Mouse (Mus musculus) embryonic facial prominence, embryonic 12.5 days (tissue): ENCODE data around the gene Ugt1a6b. TPM values are rescaled to one million over a fixed set of nuclear protein-coding genes. Genes with fewer than 3 reads are reported as not detected.
"Not testable (repeated sequence)": the region's sequence is repeated elsewhere in the genome, so short reads cannot be mapped to it uniquely, and the experiment has no call there.

Source experiments
- ATAC-seq: fragments of 200-750 bp; cut with Nextera tagmentation; 2 replicates; pipeline ENCODE4 v1.8.0; 2017; ENCODE audit not compliant: insufficient number of reproducible peaks, insufficient read depth, low FRiP score, low TSS enrichment
- H3K27ac ChIP-seq: fragments of 300-500 bp; sonication (generic); 2 replicates; pipeline ENCODE4 v1.5.1; 2016; ENCODE audit warnings: mild to moderate bottlenecking
- H3K27me3 ChIP-seq: fragments of 300-500 bp; sonication (generic); 2 replicates; pipeline ENCODE4 v1.6.1; 2016; ENCODE audit warnings: mild to moderate bottlenecking, moderate library complexity
- H3K36me3 ChIP-seq: fragments of 300-500 bp; sonication (generic); 2 replicates; pipeline ENCODE4 v1.6.1; 2016; ENCODE audit warnings: mild to moderate bottlenecking
- H3K4me1 ChIP-seq: fragments of 300-500 bp; sonication (generic); 2 replicates; pipeline ENCODE4 v1.6.1; 2016
- H3K4me2 ChIP-seq: fragments of 300-500 bp; sonication (generic); replicated peaks from 2 replicates; pipeline ENCODE4 v1.6.1; 2016; ENCODE audit warnings: mild to moderate bottlenecking, moderate library complexity
- H3K4me3 ChIP-seq: fragments of 300-500 bp; sonication (generic); 2 replicates; pipeline ENCODE4 v1.5.1; 2016; ENCODE audit warnings: mild to moderate bottlenecking
- H3K9ac ChIP-seq: fragments of 300-500 bp; sonication (generic); 2 replicates; pipeline ENCODE4 v1.6.1; 2016; ENCODE audit warnings: mild to moderate bottlenecking, moderate library complexity
- H3K9me3 ChIP-seq: fragments of 300-500 bp; sonication (generic); 2 replicates; pipeline ENCODE4 v1.6.1; 2016; ENCODE audit warnings: mild to moderate bottlenecking, moderate library complexity
- WGBS: fragments of 180-500 bp; shearing (Covaris S2); methylation state at CpG from one replicate; pipeline ENCODE4 v1.1.7; 2016; 5-methylcytosine and 5-hydroxymethylcytosine counted together
- polyA plus RNA-seq: library from polyadenylated mRNA; unstranded; fragments of >200 nt; fragmentation: Nextera tagmentation; extraction: Ambion mirVana; gene quantifications from 2 replicates; pipeline ENCODE4 v1.2.1, GENCODE M21; 2016

The Ugt1a6b gene
- not detected in 2 replicates for polyA plus RNA-seq

DNA sequence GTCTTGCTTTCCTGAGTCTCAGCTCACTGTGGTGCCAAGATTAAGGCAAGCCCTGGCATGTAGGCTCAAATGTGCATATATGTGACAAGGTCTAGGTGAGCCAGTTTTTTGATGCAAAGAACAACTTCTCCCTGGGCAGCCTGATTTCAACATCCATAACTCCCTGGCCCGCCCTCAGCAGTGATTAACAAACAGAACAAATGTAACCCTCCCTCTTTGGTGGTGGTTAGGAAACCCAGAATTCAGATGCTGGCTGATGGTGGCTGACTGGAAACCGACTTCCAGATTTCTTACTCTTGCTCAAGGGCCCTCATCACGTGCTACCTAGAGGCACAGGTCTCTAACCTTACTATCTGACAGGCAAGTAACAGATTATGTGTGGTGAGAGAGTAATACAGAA lies at the start of gene Ugt1a6b:
Ugt1a6b (plus strand) TSS at position 234 of the 400 bp plus-strand sequence.
- not testable (repeated sequence) for H3K27me3 ChIP-seq, H3K4me3 ChIP-seq, H3K4me1 ChIP-seq, H3K9me3 ChIP-seq, H3K36me3 ChIP-seq, ATAC-seq, H3K4me2 ChIP-seq, H3K9ac ChIP-seq, H3K27ac ChIP-seq
- WGBS = 70% methylated on average over 3 of the region's 3 CpGs

DNA sequence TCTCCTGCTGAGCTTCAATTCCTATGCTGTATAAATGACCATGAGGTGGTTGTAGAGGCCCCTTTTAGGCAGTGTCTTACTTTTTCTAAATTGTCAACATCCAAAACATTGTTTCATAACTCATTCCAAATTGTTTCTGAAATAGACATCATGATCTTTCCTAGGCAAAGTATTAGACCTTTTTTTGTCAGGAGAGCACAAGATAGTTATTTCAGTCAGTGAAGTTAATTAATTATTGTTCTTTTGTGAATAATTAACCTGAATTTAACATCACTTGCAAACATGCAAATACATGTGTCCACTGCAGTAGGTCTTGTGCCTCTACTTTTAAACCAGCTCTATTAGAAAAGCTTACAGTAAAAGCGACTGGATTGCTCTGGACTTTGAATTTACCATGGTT lies 48.0 kb upstream of the Ugt1a6b start, which contains the start of gene Ugt1a10:
Ugt1a10 (plus strand) TSS at position 301 of the 400 bp plus-strand sequence.
- Histone ChIP-seq H3K27ac (no peak within 1 kb of the TSS), H3K4me2 (no peak within 1 kb of the TSS), H3K27me3 (no peaks in the 10 kb centered on the region), H3K9me3 (no peaks in the 10 kb centered on the region), H3K4me1 (no peaks in the 10 kb centered on the region), H3K36me3 (no peaks in the 10 kb centered on the region), H3K4me3 (no peak within 1 kb of the TSS), H3K9ac (no peak within 1 kb of the TSS)
- no peak for ATAC-seq
- 62% methylated on average over 1 of the region's 1 CpGs for WGBS

DNA sequence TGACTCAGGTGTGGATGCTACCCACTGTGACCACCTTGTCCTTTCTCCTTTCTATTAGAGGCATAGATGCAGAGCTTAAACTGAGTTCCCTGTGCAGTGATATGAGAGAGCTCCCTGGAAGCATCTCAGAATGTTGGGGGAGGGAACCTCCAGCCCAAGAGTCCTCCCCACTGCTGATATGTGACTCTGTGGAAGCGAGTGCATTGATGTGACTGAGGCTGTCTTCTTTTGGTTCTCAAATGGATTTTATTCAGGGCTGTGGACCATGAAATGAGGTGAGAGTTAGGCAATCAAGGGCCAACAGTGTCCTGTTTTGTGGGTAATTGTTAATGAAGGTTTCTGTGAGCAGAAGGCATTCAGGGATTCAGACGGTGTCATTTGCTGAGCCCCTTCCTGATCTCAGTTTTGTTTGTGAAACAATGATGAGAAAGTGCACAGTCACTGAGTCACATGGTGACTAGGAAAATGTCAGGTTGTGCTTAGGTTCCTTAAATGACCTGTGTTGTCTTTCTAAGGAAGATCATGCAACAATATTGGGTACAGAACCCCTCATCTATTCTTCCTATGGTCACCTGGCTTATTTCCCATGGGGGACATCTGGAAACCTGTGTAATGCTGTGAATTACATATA lies 36.5 kb upstream of the Ugt1a6b start:
- H3K4me1 ChIP-seq, H3K4me2 ChIP-seq, H3K9me3 ChIP-seq, H3K27me3 ChIP-seq, H3K36me3 ChIP-seq, H3K27ac ChIP-seq, H3K9ac ChIP-seq, H3K4me3 ChIP-seq, ATAC-seq: not testable (repeated sequence)
- WGBS = 63% methylated on average over 1 of the region's 2 CpGs

DNA sequence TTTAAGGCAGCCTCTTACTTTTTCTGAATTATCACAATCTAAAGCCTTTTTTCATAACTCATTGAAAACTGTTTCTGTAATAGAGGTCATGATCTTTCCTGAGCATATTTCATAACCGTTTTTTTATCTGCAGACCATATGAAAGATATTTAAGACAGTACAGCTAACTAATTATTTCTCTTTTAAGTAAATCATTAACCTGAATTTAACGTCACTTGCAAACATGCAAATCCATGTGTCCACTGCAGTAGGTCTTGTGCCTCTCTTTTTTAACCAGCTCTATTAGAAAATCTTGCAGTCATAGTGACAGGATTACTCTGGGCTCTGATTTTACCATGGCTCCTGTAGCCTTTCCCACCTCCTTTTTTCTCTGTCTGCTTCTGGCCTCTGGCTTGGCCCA lies 32.6 kb upstream of the Ugt1a6b start, which contains the start of gene Ugt1a9:
Ugt1a9 (plus strand) TSS at position 306 of the 400 bp plus-strand sequence.
- Histone ChIP-seq H3K4me3 (no peak within 1 kb of the TSS), H3K9me3 (no peaks in the 10 kb centered on the region), H3K4me1 (no peaks in the 10 kb centered on the region), H3K36me3 (no peaks in the 10 kb centered on the region), H3K9ac (no peak within 1 kb of the TSS), H3K4me2 (no peak within 1 kb of the TSS), H3K27ac (no peak within 1 kb of the TSS), H3K27me3 (no peaks in the 10 kb centered on the region)
- no peak for ATAC-seq
- 68% methylated on average over 2 of the region's 2 CpGs for WGBS

DNA sequence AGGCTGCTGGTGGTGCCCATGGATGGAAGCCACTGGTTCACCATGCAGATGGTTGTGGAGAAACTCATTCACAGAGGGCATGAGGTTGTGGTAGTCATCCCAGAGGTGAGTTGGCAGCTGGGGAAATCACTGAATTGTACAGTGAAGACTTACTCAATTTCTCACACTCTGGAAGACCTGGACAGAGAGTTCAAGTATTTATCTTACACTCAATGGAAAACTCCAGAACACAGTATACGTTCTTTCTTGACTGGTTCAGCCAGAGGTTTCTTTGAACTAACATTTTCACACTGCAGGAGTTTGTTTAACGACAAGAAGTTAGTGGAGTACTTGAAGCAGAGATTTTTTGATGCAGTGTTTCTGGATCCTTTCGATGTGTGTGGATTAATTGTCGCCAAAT lies 32.1 kb upstream of the Ugt1a6b start:
- no peak for ATAC-seq
- Histone ChIP-seq H3K4me1 (no peaks in the 10 kb centered on the region), H3K27ac (no peak overlapping the region), H3K9ac (no peak overlapping the region), H3K4me2 (no peak overlapping the region), H3K4me3 (no peak overlapping the region), H3K27me3 (no peaks in the 10 kb centered on the region), H3K9me3 (no peaks in the 10 kb centered on the region), H3K36me3 (no peaks in the 10 kb centered on the region)
- WGBS = 89% methylated on average over 4 of the region's 4 CpGs

DNA sequence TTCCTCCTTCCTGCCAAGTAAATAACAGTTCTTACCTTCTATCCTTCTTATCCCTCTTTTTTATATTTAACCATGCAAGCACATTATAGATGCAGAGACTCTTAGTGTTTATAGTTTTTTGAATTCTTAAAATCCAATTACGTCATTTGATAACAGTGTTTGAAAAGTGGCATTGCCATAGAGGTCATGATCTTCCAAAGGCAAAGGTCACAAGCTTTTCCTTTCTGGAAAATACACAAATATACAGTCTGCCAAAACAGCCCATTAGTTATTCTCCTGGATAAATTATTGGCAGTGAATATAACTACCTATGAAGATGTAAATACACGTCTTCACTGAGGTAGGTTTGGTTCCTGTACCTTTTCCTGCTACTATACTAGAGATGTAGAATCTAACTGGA lies 28.6 kb upstream of the Ugt1a6b start:
- Histone ChIP-seq H3K4me3 (no peak overlapping the region), H3K27me3 (no peaks in the 10 kb centered on the region), H3K36me3 (no peaks in the 10 kb centered on the region), H3K4me2 (no peak overlapping the region), H3K27ac (no peak overlapping the region), H3K4me1 (no peaks in the 10 kb centered on the region), H3K9me3 (no peaks in the 10 kb centered on the region), H3K9ac (no peak overlapping the region)
- ATAC-seq = no peak
- WGBS = 85% methylated on average over 2 of the region's 2 CpGs

DNA sequence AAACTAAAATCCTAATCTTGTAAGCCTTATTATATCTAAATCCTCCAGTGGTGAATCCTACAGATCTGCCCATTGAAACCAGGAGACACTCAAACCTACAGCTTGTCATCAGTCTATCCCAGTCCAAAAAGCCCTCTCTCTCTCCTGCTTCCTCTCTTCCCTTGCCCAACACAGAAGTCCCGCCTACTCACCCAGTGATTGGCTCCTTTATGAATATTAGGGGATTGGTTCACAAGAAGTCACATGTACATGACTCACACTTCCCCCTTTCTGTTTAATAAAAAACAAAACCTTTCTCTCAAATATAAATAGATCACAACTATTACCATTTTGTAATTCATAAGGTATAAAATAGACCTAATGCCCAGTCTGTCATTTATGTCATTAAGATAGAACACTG lies 25.9 kb upstream of the Ugt1a6b start:
- no peak for ATAC-seq
- Histone ChIP-seq H3K27ac (no peak overlapping the region), H3K4me2 (no peak overlapping the region), H3K9me3 (no peaks in the 10 kb centered on the region), H3K4me3 (no peak overlapping the region), H3K36me3 (no peaks in the 10 kb centered on the region), H3K9ac (no peak overlapping the region), H3K4me1 (no peaks in the 10 kb centered on the region), H3K27me3 (no peaks in the 10 kb centered on the region)
- WGBS = 89% methylated on average over 1 of the region's 1 CpGs

DNA sequence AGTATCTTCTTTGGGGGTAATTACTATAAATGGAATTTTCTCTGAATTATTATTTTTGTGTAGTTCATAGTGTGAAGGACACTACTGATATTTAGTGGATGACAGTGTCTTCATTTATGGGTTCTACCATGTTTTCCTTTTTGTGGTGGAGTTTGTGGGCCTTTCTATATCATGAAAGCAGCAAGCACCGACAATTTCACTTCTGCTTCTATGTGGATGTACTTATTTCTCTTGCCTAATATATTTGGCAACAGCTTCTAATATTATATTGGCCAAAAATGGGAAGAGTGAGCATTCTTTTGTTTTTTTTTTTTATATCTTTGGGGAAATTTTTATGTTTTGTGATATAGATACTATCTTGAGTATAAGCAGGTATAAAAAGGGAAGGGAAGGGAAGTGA lies 21.4 kb upstream of the Ugt1a6b start:
- Histone ChIP-seq H3K4me3 (no peak overlapping the region), H3K27me3 (no peaks in the 10 kb centered on the region), H3K9ac (no peak overlapping the region), H3K36me3 (no peaks in the 10 kb centered on the region), H3K27ac (no peak overlapping the region), H3K4me2 (no peak overlapping the region), H3K9me3 (no peaks in the 10 kb centered on the region), H3K4me1 (no peaks in the 10 kb centered on the region)
- WGBS = 86% methylated on average over 1 of the region's 1 CpGs
- no peak for ATAC-seq

DNA sequence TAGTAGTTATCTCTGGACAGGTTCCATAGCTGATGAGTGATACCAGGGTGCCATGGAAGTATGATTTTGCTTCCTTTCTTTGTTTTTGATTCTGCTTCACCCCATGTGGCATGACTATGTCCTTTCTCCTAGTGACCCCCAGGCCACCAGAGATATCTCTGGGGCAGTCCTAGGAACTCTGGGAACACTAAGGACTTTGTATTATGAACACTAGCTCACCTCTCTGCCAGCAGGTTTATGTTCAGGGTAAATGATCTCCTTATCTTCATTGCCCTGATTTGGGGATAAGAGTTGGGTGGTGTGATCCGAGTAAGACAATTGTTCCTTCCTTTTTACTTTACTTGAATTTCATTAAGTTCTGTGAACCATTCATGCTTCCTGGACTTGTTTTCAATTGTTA lies 16.9 kb upstream of the Ugt1a6b start:
- ATAC-seq = no peak
- Histone ChIP-seq H3K4me3 (no peak overlapping the region), H3K4me2 (no peak overlapping the region), H3K36me3 (no peaks in the 10 kb centered on the region), H3K27me3 (no peaks in the 10 kb centered on the region), H3K4me1 (no peaks in the 10 kb centered on the region), H3K9me3 (no peaks in the 10 kb centered on the region), H3K9ac (no peak overlapping the region), H3K27ac (no peak overlapping the region)
- WGBS = 68% methylated on average over 1 of the region's 1 CpGs

DNA sequence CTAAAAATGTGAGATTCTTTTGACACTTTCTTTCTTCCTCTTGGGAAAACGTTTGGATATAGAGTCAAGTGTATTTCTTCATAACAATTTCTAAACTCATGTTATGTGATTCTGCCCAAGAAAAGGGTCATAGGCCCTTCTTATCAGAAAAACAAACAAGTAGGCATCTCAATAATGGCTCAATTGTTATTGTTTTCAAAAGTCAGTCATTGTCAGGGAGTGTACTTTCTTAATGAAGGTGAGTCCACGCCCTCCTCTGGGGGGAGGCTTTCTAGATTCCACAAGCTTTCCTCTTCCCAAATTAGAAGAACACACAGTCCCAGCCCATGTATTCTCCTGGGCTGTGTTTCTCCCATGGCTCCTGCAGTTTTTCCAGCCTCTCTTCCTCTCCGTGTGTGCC lies 15.5 kb upstream of the Ugt1a6b start, which contains the start of gene Ugt1a8:
Ugt1a8 (plus strand) TSS at position 301 of the 400 bp plus-strand sequence.
- H3K9me3 ChIP-seq = no peaks in the 10 kb centered on the region
- no peak within 1 kb of the TSS for H3K4me2 ChIP-seq
- 71% methylated on average over 3 of the region's 3 CpGs for WGBS
- no peak within 1 kb of the TSS for H3K4me3 ChIP-seq
- H3K27me3 ChIP-seq = no peaks in the 10 kb centered on the region
- no peaks in the 10 kb centered on the region for H3K36me3 ChIP-seq
- H3K4me1 ChIP-seq = no peaks in the 10 kb centered on the region
- no peak within 1 kb of the TSS for H3K9ac ChIP-seq
- no peak within 1 kb of the TSS for H3K27ac ChIP-seq
- ATAC-seq = no peak

DNA sequence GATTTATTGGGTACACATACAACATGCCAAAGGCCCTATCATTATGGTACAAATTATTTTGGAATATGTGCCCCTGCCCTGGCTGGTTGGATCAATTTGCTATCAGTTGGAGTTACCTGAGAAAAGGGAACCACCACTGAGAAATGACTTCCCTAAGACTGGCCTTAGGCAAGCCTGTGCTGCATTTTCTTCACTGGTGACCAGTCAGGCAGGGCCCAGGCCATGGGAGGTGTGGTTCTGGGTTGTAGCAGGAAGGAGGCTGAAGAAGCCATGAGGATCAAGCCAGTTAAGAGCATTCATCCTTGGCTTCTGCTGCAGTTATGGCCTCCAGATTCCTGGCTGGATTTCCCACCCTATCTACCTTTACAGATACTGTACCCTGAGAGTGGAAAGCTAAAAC lies 10.7 kb upstream of the Ugt1a6b start:
- Histone ChIP-seq H3K9me3 (no peaks in the 10 kb centered on the region), H3K4me1 (no peaks in the 10 kb centered on the region), H3K4me2 (no peak overlapping the region), H3K4me3 (no peak overlapping the region), H3K27me3 (no peaks in the 10 kb centered on the region), H3K9ac (no peak overlapping the region), H3K27ac (no peak overlapping the region), H3K36me3 (no peaks in the 10 kb centered on the region)
- ATAC-seq = no peak

DNA sequence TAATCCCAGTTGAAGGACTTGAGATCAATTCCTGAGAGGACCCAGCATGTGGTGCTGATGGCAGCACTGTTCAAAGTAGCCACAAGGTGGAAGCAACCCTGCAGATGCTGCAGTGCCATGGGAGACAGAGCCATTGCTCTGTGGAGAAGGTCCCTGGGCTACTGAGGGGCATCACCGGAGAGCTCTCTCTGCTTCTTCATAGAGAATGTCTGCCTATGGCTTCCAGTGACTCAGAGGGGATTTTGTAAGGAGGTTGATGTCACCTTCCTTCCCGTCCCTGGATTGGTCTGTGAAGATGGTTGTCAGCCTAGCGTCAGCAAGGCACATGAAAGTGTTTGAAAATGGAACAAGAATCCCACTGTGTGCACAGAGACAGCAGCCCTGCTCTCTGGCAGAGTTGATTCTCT lies 8.8 kb upstream of the Ugt1a6b start:
- H3K9ac ChIP-seq, H3K27me3 ChIP-seq, H3K9me3 ChIP-seq, H3K27ac ChIP-seq, H3K36me3 ChIP-seq, H3K4me1 ChIP-seq, ATAC-seq, H3K4me3 ChIP-seq, H3K4me2 ChIP-seq: not testable (repeated sequence)
- 64% methylated on average over 3 of the region's 3 CpGs for WGBS
